Mouse (Mus musculus) CD4-positive naive resting alpha-beta T cell, adult 57 days (primary cell): Measurements from ENCODE around the gene Pygm. TPM values are rescaled to one million over a fixed set of nuclear protein-coding genes. Genes with fewer than 3 reads are reported as not detected.

Experiments
- total RNA-seq: library from RNA; stranded (reverse); gene quantifications from one replicate; pipeline ENCODE4 v1.2.4, GENCODE M21; 2023

Gene Pygm
- 46.4 TPM for total RNA-seq

DNA sequence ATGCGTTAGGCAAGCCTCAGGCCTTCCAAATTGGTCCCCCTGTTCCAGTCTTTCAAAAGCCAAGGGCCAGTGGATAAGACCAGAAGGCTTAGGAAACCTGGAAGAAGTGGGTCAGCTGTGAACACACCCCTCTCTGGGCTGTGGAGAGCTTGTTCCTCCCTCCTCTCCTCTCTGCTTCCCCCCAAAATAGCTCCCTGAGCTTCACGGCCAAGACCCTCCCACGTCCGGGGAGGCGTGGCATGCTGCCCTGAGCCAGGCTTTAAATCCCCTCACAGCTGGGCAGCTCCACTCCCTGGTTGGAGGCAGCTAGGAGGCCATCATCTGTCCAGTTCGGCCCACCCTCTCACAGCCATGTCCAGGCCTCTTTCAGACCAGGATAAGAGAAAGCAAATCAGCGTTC is at the start of gene Pygm:
Gene Pygm (plus strand): TSS at position 272 of the 400 bp plus-strand sequence.

DNA sequence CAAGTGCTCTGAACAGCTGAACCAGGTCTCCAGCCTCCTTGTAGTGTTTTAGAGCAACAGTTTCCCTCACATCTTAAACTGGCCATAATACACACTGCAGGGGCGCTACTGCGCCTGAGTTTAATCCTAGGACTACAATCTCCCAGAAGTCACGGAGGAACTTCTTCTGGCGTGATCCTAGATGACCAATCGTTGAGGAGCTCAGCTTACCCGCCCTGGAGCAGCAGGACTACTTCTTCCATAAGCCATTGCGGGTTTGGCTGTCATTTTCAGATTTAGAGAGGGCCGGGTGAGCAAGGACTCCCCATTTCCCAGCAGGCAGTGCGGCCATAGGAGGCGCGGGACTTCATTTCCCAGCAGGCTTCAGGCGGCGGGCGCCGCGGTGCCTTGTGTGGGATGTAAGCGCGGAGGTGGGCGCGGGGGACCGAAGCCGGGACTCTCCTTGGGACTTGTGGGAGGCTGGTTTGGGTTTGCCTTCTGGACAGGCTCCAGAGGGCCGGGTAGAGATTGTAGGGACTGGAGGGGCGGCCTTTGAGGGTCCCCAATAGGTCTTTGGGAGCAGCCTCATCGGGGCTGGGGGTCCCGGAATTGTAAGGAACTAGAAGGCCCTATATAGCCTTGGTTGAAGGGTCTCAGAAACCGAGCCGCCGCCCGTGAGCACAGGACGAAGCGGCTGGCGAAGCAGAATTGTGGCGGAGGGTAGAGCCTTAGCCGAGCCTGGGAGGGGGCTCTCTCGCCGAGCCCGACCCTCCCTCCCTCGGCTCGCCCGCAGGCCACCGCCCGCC is 49.3 kb upstream of the Pygm start, which contains the start of gene Men1:
Gene Men1 (plus strand): TSS at position 307 of the 785 bp plus-strand sequence.

DNA sequence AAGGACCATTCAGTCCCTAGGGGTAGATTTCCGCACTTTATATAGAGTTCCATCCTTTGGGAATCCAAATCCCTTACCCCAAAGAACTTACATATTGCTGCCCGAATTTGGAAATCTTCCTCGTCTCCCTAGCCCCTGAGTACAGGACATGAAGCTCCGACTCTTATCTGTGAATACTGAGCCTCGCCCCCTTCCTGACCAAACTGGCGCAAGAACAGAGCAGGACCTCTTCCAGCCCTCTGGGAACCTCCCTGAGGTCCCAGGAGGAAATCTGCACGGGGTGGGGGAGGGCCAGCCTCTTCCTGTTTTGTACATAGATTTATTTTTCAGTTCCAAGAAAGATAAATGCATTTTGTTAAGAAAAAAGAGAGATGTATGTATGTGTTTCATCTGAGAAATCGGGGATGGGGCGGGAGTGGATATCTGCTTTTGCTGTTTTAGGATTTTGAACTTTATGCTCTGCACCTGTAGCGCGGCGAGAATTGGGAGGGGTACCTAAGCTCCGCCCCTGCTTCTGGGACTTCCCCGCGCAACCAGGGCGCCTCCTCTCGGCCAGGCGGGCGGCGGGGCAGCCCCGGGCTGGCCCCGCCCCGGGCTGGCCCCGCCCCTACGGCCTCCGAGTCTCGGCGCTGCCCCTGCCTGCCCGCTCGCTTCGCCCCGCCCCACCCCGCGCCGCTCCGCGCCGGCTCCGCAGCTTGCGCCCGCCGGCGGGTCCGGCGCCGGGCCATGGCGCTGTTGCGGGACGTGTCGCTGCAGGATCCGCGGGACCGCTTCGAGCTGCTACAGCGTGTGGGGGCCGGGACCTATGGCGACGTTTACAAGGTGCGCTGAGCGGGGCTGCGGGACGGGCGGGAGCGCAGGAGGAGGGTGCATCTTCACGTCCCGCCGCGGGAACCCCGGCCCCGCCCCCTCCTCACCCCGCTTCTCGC is 43.4 kb upstream of the Pygm start, which contains the start of gene Map4k2:
Gene Map4k2 (plus strand): TSS at position 612 of the 929 bp plus-strand sequence.

DNA sequence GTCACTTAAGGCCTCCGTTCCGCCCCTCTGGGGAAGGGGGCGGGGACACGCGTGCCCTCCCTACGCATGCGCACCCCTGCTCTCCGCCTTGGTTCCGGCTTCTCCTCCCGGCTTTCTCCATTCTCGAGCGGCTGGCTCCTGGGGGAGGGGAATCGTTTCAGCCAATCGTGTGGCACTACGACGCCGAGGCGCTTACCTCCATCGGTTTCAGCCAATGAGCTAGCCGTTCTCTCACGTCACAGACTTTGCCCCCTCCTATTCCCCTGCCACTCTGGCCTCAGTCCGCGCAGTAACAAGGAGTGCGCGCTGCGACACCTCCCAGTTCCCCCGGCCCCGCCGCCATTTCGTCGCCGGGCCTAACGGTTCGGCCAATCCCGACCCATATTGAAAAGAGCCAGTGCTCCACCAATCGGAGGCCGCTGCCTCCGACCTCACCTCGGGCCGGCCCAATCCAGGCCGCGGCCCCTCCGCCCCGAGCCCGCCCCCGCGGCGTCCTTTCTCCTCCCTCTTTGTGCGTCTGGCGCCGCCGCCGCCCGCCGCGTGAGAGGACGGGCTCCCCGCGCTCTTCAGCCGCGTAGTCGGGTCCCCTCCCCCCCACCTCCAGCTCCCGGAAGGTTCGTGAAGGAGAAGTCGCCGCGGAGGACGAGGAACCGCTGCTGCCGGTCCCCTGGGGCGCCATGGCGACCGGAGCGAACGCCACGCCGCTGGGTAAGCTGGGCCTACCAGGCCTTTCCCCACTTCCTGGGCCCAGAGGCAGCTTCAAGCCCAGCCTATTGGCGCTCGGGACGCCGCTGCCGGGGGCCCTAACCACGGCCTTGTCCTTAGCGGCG is 20.6 kb upstream of the Pygm start, which contains the start of gene Sf1:
Gene Sf1 (plus strand): TSS at position 280 of the 830 bp plus-strand sequence.

DNA sequence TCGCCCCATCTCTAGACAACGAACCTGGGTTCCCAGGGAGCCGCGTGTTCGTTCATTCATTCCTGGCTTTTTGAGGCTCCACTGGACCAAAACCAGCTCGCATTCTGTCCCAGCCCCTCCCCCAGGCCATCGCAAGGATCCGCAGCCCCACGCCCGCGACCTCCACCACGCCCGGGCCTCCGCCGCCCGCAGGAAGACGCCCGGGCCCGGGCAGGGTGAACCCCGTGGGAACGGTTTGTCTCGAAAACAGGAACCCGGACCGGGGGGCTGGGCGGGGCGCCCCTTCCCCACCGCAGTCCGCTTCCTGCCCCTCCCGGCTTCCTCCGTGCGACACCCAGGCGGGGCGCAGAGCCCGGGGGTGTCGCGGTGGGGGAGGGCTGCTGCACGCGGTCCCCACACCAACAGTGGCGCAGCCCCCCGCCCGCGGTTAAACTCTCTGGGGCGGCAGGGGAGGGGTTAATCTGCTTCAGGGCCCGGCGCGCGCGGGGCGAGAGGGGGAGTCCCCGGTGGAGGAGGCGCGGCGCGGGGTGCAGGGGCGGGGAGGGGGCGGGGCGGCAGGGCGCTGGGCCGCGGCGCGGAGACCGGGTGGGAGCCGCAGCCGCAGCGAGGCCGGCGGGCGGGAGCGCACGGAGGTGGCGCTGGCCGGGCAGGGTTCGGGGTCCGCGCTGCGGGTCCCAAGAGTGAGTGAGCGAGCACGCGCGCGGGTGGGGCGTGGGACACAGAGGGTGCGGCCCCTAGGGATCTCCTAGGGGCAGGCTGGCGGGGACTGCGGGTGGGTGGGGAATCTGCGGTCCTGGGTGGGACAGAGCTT is 15.3 kb downstream of the Pygm start, which contains the start of gene Rasgrp2:
Gene Rasgrp2 (plus strand): TSS at position 56 of the 811 bp plus-strand sequence.

DNA sequence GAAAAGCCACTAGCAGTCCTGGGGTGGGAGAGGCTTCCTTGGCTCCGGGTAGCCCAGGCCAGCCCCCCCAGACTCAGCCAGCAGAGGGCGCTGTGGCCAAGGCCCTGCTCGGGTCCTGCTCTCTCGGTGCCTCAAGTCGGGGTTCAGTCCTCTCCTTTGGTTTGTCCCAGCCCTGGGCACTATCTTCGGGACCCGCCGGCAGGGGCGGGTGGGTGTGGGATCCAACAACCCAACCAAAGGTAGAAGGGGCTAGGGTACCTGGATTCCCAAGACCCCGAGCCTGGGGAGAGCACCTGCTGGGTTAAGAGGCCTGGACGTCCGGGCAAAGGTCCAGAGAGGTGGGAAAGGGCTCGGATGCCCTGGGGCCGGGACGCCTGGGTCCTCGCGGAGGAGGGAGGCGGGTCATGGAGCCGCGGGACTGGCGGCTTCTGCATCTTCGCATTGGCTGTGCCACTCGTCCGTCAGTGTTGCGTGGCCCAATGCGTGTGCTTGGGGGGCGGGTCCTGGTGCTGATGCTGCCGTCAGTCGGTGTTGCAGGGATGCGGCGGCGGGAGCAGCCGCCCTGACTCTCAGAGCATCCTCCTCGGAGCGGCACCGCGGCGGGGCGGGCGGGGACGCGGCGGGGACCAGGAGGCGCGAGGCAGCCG is 34.2 kb downstream of the Pygm start, which contains the start of gene Nrxn2:
Gene Nrxn2 (plus strand): TSS at position 499 of the 647 bp plus-strand sequence.

Other genes with a start within 250 kb of the Pygm start
- gene Batf2, start 243.4 kb upstream of the Pygm start, total RNA-seq: not detected
- gene Arl2, start 242.9 kb upstream of the Pygm start, total RNA-seq: 26.4 TPM
- not detected for gene Majin, start 200.0 kb upstream of the Pygm start, total RNA-seq
- not detected for gene Gpha2, start 158.0 kb upstream of the Pygm start, total RNA-seq
- gene Ppp2r5b, start 148.5 kb upstream of the Pygm start, total RNA-seq: 26.0 TPM
- gene Atg2a, start 142.7 kb upstream of the Pygm start, total RNA-seq: 188 TPM
- 24.4 TPM for gene Ehd1, start 107.7 kb upstream of the Pygm start, total RNA-seq
- gene Cdc42bpg, start 77.9 kb upstream of the Pygm start, total RNA-seq: 8.2 TPM
- 38.0 TPM for gene Men1, start 49.4 kb upstream of the Pygm start, total RNA-seq
- gene Map4k2, start 43.3 kb upstream of the Pygm start, total RNA-seq: 557 TPM
- gene Sf1, start 20.7 kb upstream of the Pygm start, total RNA-seq: 1,089 TPM
- 934 TPM for gene Rasgrp2, start 14.9 kb downstream of the Pygm start, total RNA-seq
- 0.38 TPM for gene Nrxn2, start 34.3 kb downstream of the Pygm start, total RNA-seq
- not detected for gene Slc22a12, start 158.6 kb downstream of the Pygm start, total RNA-seq